Mouse (Mus musculus) liver, embryonic 11.5 days (tissue): Measurements from ENCODE around the gene Galnt9. TPM values are rescaled to one million over a fixed set of nuclear protein-coding genes. Genes with fewer than 3 reads are reported as not detected.

Experiments
- ATAC-seq: fragments of 200-750 bp; cut with Nextera tagmentation; replicated peaks from 2 replicates; pipeline ENCODE4 v1.8.0; 2017; ENCODE audit warnings: moderate number of reproducible peaks, mild to moderate bottlenecking, moderate TSS enrichment, moderate library complexity; ENCODE audit not compliant: low FRiP score
- DNase-seq: peaks from one replicate; pipeline ENCODE4 v3.0.0-alpha.2; 2017; ENCODE audit warnings: low spot score
- H3K27ac ChIP-seq: fragments of 300-500 bp; sonication (generic); 2 replicates; pipeline ENCODE4 v1.5.1; 2014; ENCODE audit warnings: mild to moderate bottlenecking, low read depth, low read length, control low read depth
- H3K27me3 ChIP-seq: fragments of 300-500 bp; sonication (generic); replicated peaks from 2 replicates; pipeline ENCODE4 v1.6.1; 2014; ENCODE audit warnings: low read length, mixed read lengths; ENCODE audit not compliant: control insufficient read depth, insufficient read depth
- H3K36me3 ChIP-seq: fragments of 300-500 bp; sonication (generic); 2 replicates; pipeline ENCODE4 v1.6.1; 2014; ENCODE audit warnings: mild to moderate bottlenecking, low read length, moderate library complexity, mixed read lengths; ENCODE audit not compliant: control insufficient read depth, insufficient read depth
- H3K4me1 ChIP-seq: fragments of 300-500 bp; sonication (generic); replicated peaks from 2 replicates; pipeline ENCODE4 v1.6.1; 2014; ENCODE audit warnings: low read length, mixed read lengths; ENCODE audit not compliant: control insufficient read depth, insufficient read depth
- H3K4me2 ChIP-seq: fragments of 300-500 bp; sonication (generic); 2 replicates; pipeline ENCODE4 v1.6.1; 2014; ENCODE audit warnings: mild to moderate bottlenecking, control low read depth, moderate library complexity
- H3K4me3 ChIP-seq: fragments of 300-500 bp; sonication (generic); 2 replicates; pipeline ENCODE4 v1.5.1; 2014; ENCODE audit warnings: low read depth, low read length, control low read depth
- H3K9ac ChIP-seq: fragments of 300-500 bp; sonication (generic); 2 replicates; pipeline ENCODE4 v1.6.1; 2014; ENCODE audit warnings: low read depth, low read length, control low read depth
- H3K9me3 ChIP-seq: fragments of 300-500 bp; sonication (generic); 2 replicates; pipeline ENCODE4 v1.6.1; 2016; ENCODE audit warnings: low read length, inconsistent platforms, mixed read lengths; ENCODE audit not compliant: control insufficient read depth
- WGBS: fragments of 180-500 bp; shearing (Covaris S2); extraction: QIAGEN DNeasy Blood & Tissue Kit; methylation state at CpG from one replicate; pipeline ENCODE4 v1.1.7; 2014; 5-methylcytosine and 5-hydroxymethylcytosine counted together
- polyA plus RNA-seq: library from polyadenylated mRNA; unstranded; fragments of >200 nt; fragmentation: Nextera tagmentation; extraction: Ambion mirVana; gene quantifications from 2 replicates; pipeline ENCODE4 v1.2.1, GENCODE M21; 2014

Galnt9 gene
- polyA plus RNA-seq, 1 experiment from 2014 or later = 0.07 TPM

DNA sequence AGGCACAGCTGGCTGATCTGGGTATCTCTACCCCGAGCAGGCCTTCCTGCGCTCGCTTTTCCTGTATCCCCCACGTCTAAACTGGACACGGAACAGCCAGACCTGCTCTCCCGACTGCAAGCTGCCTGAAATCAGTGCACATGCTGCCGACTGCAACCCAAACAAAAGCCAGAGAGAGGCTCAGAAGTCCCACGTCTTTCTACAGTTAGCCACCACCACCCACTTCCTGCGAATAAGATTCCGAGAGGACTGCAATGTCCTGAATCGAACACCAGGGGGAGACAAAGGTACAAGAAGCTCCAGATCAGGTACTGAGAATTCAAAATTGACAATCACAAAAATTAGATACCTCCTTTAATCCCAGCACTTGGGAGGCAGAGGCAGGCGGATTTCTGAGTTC is 95.3 kb downstream of the Galnt9 start:
- DNase-seq (peak; percentile 66), ATAC-seq (0 out of 2 replicates have a peak, but pooled peaks have one; percentile 12)
- Histone ChIP-seq H3K36me3 (no peaks in the 10 kb centered on the region), H3K4me3 (no peak overlapping the region), H3K4me1 (no peaks in the 10 kb centered on the region), H3K27ac (no peak overlapping the region), H3K9me3 (0 out of 2 replicates have a peak, but pooled peaks cover 2% of the 10 kb centered on the region), H3K4me2 (peak overlapping the region; percentile 52), H3K27me3 (no peaks in the 10 kb centered on the region), H3K9ac (no peak overlapping the region)
- WGBS = 22% methylated on average over 12 of the region's 12 CpGs

DNA sequence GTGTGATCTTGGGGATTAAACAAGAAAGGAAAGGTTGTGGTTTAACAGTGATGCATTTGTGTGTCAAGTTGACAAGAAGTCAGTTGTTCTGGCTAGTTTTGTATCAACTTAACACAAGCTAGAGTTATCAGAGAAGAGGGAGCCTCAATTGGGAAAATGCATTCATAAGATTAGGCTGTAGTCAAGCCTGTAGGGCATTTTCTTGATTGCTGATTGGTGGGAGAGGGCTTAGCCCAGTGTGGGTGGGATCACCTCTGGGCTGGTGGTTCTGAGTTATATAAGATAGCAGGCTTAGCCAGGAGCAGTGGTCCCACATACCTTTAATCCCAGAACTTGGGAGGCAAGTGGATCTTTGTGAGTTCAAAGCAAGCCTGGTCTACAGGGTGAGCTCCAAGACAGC is 102.2 kb downstream of the Galnt9 start:
- H3K9me3 ChIP-seq = 0 out of 2 replicates have a peak, but pooled peaks cover 2% of the 10 kb centered on the region
- H3K4me2 ChIP-seq = peak overlapping the region; percentile 4; the same call in 1 of the 2 replicates
- H3K4me1 ChIP-seq = peaks cover under 1% of the 10 kb centered on the region; the same call in 1 of the 2 replicates
- peak; percentile 85 for ATAC-seq
- no peak overlapping the region for H3K9ac ChIP-seq
- peaks cover 48% of the 10 kb centered on the region for H3K36me3 ChIP-seq
- no peak for DNase-seq
- H3K4me3 ChIP-seq = no peak overlapping the region
- no peak overlapping the region for H3K27ac ChIP-seq
- H3K27me3 ChIP-seq = no peaks in the 10 kb centered on the region

DNA sequence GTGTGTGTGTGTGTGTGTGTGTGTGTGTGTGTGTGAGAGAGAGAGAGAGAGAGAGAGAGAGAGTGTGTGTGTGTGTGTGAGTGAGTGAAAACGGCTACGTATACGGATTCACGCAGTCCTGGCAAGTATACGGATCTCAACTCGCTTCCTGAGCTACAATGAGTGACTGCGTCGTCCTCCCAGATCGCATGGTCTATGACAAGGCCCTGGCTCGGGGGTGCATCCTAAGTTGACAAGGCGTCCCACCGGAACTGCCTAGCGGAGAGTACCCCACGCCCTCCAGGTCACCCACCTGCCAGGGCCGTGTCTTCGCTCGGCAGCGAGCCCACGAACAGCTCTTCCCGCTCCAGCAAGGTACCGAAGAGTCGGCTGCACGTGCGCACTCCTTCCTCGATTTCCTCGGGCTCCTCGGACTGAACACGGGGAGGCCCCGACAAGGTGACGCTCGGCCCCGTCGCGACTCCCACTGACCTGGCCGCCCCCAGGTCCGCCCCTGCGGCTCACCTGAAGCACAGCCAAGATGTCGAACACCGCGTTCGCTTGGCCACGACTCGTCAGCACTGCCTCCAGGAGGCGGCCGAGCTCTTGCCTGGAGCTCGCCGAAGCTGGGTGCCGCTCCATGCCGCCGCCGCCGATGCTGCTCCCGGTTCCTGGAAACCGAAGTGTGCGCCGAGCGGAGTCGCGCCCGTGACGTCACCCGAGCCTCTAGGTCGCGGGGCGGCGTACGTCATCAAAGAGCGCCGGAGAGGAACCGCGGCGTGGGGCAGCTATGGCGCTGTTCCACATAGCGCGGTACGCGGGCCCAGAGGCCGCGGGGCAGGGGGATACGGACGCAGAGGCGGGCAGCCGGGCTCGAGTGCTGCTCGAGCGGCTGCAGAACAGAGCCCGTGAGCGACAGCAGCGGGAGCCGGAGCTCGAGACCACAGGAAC is 108.8 kb downstream of the Galnt9 start, which contains the start of the genes Noc4l and Ddx51:
Gene Noc4l (minus strand): TSS at position 699 of the 930 bp plus-strand sequence.
Gene Ddx51 (plus strand): TSS at position 733 of the 930 bp plus-strand sequence.
- Histone ChIP-seq H3K36me3 (peaks cover 66% of the 10 kb centered on the region), H3K4me3 (peak within 1 kb of the TSS; percentile 88), H3K27ac (peak within 1 kb of the TSS; percentile 46; the same call in 1 of the 2 replicates), H3K9me3 (no peaks in the 10 kb centered on the region), H3K4me2 (peak within 1 kb of the TSS; percentile 85), H3K27me3 (no peaks in the 10 kb centered on the region), H3K4me1 (peaks cover 16% of the 10 kb centered on the region), H3K9ac (peak within 1 kb of the TSS; percentile 87)
- ATAC-seq (peak; percentile 81), DNase-seq (peak; percentile 97)
- under 1% methylated on average over 91 of the region's 91 CpGs for WGBS

DNA sequence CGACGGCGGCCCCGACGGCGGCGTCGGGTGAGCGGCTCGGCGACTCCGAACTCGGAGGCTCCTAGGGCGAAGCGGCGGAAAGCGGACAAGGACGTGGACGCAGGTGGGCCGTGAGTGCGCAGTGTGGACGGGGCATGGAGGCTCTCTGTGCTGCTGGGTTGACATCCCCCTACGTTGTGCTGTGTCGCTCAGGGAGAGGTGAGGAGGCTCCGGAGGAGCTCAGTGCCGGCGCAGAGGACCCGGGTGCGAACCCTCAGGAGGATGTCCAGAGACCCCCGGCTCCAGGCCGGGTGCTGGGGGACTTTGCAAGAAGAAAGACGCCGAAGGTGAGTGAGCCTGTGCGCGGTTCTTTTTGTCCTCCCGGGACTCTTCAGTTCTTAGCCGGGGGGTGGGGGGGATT is 109.5 kb downstream of the Galnt9 start:
- peaks cover 68% of the 10 kb centered on the region for H3K36me3 ChIP-seq
- peak overlapping the region; percentile 85 for H3K4me2 ChIP-seq
- H3K27ac ChIP-seq = no peak overlapping the region
- H3K9me3 ChIP-seq = no peaks in the 10 kb centered on the region
- WGBS = under 1% methylated on average over 37 of the region's 37 CpGs
- peaks cover 16% of the 10 kb centered on the region for H3K4me1 ChIP-seq
- DNase-seq (no peak), ATAC-seq (peak; percentile 49)
- no peaks in the 10 kb centered on the region for H3K27me3 ChIP-seq
- peak overlapping the region; percentile 88 for H3K4me3 ChIP-seq
- H3K9ac ChIP-seq = peak overlapping the region; percentile 87

DNA sequence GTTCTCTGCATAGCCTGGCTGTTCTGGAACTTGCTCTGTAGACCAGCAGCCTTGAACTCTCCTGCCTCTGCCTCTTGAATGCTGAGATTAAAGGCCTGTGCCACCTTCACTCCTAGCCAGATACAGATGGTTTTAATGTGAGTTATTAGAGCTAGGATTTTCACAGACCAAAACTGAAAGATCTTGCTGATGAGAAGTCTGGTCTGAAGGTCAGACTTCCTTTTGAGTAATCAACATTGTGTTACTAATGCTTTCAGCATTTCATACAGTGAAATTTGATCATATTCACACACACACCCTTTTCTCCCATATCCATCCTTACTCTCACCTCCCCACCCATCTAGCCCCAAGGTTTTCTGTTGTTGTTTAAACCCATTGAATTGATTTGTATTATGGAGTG is 115.5 kb downstream of the Galnt9 start:
- peaks cover 55% of the 10 kb centered on the region for H3K36me3 ChIP-seq
- H3K9me3 ChIP-seq = no peaks in the 10 kb centered on the region
- no peak overlapping the region for H3K4me3 ChIP-seq
- H3K27ac ChIP-seq = no peak overlapping the region
- no peaks in the 10 kb centered on the region for H3K27me3 ChIP-seq
- ATAC-seq (no peak), DNase-seq (no peak)
- peaks cover under 1% of the 10 kb centered on the region; the same call in 1 of the 2 replicates for H3K4me1 ChIP-seq
- H3K9ac ChIP-seq = no peak overlapping the region
- no peak overlapping the region for H3K4me2 ChIP-seq

DNA sequence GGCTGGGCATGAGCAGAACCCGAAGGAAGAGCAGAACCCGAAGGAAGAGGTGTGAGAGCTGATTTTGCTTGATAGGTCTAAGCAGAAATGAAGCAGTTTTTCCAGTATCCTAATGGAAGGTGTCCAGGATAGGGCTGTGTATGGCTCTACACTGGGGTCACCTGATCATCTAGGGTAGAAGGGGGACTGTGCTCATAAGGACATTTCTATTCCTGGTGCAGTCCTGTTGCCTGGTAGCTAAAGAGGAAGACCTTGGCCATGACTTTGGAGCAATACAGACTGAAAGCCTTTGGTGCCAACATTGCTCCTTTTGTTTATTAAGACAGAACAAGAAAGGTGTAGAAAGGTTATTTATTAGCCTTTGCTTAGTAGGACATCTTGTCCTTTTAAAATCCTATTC is 119.9 kb downstream of the Galnt9 start:
- H3K4me2 ChIP-seq = no peak overlapping the region
- peaks cover 46% of the 10 kb centered on the region for H3K36me3 ChIP-seq
- no peaks in the 10 kb centered on the region for H3K27me3 ChIP-seq
- no peak overlapping the region for H3K9ac ChIP-seq
- no peak for ATAC-seq
- H3K4me3 ChIP-seq = no peak overlapping the region
- no peaks in the 10 kb centered on the region for H3K9me3 ChIP-seq
- no peaks in the 10 kb centered on the region for H3K4me1 ChIP-seq
- no peak for DNase-seq
- WGBS = 93% methylated on average over 2 of the region's 2 CpGs
- H3K27ac ChIP-seq = no peak overlapping the region

DNA sequence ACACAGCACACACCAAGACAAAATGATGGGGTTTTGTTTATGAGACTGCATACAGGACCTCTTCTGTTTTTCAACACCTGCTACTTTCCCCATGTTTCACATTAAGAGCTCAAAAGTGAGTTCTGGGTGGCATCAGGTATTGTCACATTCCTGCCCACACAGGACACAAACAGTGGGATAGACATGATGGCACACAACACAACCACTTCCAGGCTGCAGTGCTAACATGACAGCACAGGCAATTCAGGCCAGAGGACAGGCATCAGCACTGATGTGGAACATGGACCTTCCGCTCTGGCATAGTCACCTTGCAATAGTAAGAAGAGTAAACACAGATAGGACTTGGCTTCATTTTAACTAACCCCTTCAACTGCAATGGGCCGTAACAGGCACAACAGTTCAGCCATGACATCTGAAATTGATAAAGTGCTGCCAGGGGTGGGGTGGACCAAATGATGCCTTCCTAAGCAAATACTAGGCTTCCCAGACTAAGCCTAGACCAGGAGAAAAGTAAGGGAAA is 120.7 kb downstream of the Galnt9 start:
- DNase-seq (no peak), ATAC-seq (no peak)
- Histone ChIP-seq H3K9me3 (no peaks in the 10 kb centered on the region), H3K27ac (no peak overlapping the region), H3K4me2 (no peak overlapping the region), H3K4me3 (no peak overlapping the region), H3K4me1 (no peaks in the 10 kb centered on the region), H3K36me3 (peaks cover 50% of the 10 kb centered on the region), H3K9ac (no peak overlapping the region), H3K27me3 (no peaks in the 10 kb centered on the region)
- 92% methylated on average over 2 of the region's 2 CpGs for WGBS

DNA sequence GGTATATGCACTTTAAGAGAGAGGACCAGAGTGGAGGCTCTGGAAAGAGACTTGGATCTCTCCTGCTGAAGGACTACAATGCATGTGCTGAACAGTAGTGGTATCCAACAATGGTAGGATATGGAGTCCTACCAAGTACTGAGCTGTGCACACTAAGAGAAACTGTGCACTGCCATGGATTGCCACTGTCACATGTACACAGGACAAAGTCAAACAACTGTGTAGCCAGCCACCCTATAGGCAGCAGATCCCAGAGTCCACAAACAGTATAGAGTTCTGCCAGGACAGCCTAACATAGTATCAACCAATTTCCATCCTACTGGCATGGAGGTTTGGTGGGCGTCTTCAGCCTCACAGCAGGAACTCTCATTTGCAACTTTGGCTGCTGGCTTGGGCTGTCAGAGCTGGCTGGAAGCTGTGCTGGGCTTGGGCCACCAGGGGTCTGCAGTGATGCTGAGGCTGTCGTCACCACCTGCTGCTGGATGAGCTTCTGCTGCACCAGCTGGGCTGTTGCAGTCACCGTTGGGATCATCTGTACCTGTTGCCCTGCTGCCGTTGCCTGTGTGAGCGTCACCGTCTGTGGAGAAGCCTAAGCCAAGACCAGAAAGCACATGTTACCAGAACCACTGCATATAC is 121.4 kb downstream of the Galnt9 start:
- Histone ChIP-seq H3K27me3 (no peaks in the 10 kb centered on the region), H3K9ac (no peak overlapping the region), H3K4me2 (no peak overlapping the region), H3K4me3 (no peak overlapping the region), H3K9me3 (no peaks in the 10 kb centered on the region), H3K27ac (no peak overlapping the region), H3K36me3 (peaks cover 57% of the 10 kb centered on the region), H3K4me1 (no peaks in the 10 kb centered on the region)
- ATAC-seq = 0 out of 2 replicates have a peak, but pooled peaks have one; percentile 23
- DNase-seq = no peak
- WGBS = 74% methylated on average over 6 of the region's 6 CpGs
